Mouse (Mus musculus): ENCODE results near the gene 6430550D23Rik.

Gene 6430550D23Rik

GRCm38 (mm10) chr2:156007888-156008532 is at the start of gene 6430550D23Rik, which contains the start of gene Ergic3:
6430550D23Rik (minus strand) TSS chr2:156007977.
Ergic3 (plus strand) TSS chr2:156008045.
- Histone ChIP-seq H3K4me1 (replicated peaks; ENCODE audit: low read depth, low read length) (peaks cover 19% of the 10 kb centered on the region), H3K27me3 (ENCODE audit: insufficient read depth, low read length) (no peaks in the 10 kb centered on the region), H3K4me3 (replicated peaks; ENCODE audit: low read length) (peak within 1 kb of the TSS; percentile 99), H3K9me3 (ENCODE audit: low read length) (no peaks in the 10 kb centered on the region), H3K36me3 (ENCODE audit: insufficient read depth, low read length) (peaks cover 40% of the 10 kb centered on the region)
- TF ChIP-seq NANOG (IDR thresholded peaks at IDR 0.05; ENCODE audit: borderline replicate concordance, low read length) (no peak), POU5F1 (IDR thresholded peaks at IDR 0.05; ENCODE audit: borderline replicate concordance, low read length) (no peak), CTCF (conservative IDR thresholded peaks at IDR 0.05; ENCODE audit: low read length) (no peak)

GRCm38 (mm10) chr2:156052816-156053215 is 45.0 kb upstream of the 6430550D23Rik start, which contains the start of gene Fer1l4:
Fer1l4 (minus strand) TSS chr2:156052947.
- H3K27me3 ChIP-seq (ENCODE audit: insufficient read depth, low read length): peaks cover 38% of the 10 kb centered on the region
- H3K4me1 ChIP-seq (replicated peaks; ENCODE audit: low read depth, low read length): peaks cover 6% of the 10 kb centered on the region
- no peak within 1 kb of the TSS for H3K4me3 ChIP-seq (replicated peaks; ENCODE audit: low read length)
- H3K36me3 ChIP-seq (ENCODE audit: insufficient read depth, low read length): no peaks in the 10 kb centered on the region
- H3K9me3 ChIP-seq (ENCODE audit: low read length): no peaks in the 10 kb centered on the region
- TF ChIP-seq CTCF (conservative IDR thresholded peaks at IDR 0.05; ENCODE audit: low read length): no peak
- TF ChIP-seq POU5F1 (IDR thresholded peaks at IDR 0.05; ENCODE audit: borderline replicate concordance, low read length): no peak

- TF ChIP-seq POU5F1 (IDR thresholded peaks at IDR 0.05; ENCODE audit: borderline replicate concordance, low read length) (no peak), CTCF (conservative IDR thresholded peaks at IDR 0.05; ENCODE audit: low read length) (no peak), NANOG (IDR thresholded peaks at IDR 0.05; ENCODE audit: borderline replicate concordance, low read length) (no peak)
- H3K27me3 ChIP-seq (ENCODE audit: insufficient read depth, low read length): peaks cover 72% of the 10 kb centered on the region
- H3K9me3 ChIP-seq (ENCODE audit: low read length): no peaks in the 10 kb centered on the region
- H3K36me3 ChIP-seq (ENCODE audit: insufficient read depth, low read length): no peaks in the 10 kb centered on the region
- no peak overlapping the region for H3K4me3 ChIP-seq (replicated peaks; ENCODE audit: low read length)
- peaks cover 15% of the 10 kb centered on the region for H3K4me1 ChIP-seq (replicated peaks; ENCODE audit: low read depth, low read length)
Measured at GRCm38 (mm10) chr2:156047929-156048328, 40.2 kb upstream of the 6430550D23Rik start.

GRCm38 (mm10) chr2:156042903-156043302 is 35.1 kb upstream of the 6430550D23Rik start:
- Histone ChIP-seq H3K4me3 (replicated peaks; ENCODE audit: low read length) (no peak overlapping the region), H3K4me1 (replicated peaks; ENCODE audit: low read depth, low read length) (peaks cover 19% of the 10 kb centered on the region), H3K9me3 (ENCODE audit: low read length) (no peaks in the 10 kb centered on the region), H3K27me3 (ENCODE audit: insufficient read depth, low read length) (peaks cover 53% of the 10 kb centered on the region), H3K36me3 (ENCODE audit: insufficient read depth, low read length) (no peaks in the 10 kb centered on the region)
- TF ChIP-seq CTCF (conservative IDR thresholded peaks at IDR 0.05; ENCODE audit: low read length): no peak

GRCm38 (mm10) chr2:156039390-156039789 is 31.6 kb upstream of the 6430550D23Rik start:
- H3K36me3 ChIP-seq (ENCODE audit: insufficient read depth, low read length): no peaks in the 10 kb centered on the region
- no peaks in the 10 kb centered on the region for H3K9me3 ChIP-seq (ENCODE audit: low read length)
- H3K4me3 ChIP-seq (replicated peaks; ENCODE audit: low read length): no peak overlapping the region
- peaks cover 20% of the 10 kb centered on the region for H3K4me1 ChIP-seq (replicated peaks; ENCODE audit: low read depth, low read length)
- TF ChIP-seq POU5F1 (IDR thresholded peaks at IDR 0.05; ENCODE audit: borderline replicate concordance, low read length): no peak
- TF ChIP-seq CTCF (conservative IDR thresholded peaks at IDR 0.05; ENCODE audit: low read length): no peak
- no peak for TF ChIP-seq NANOG (IDR thresholded peaks at IDR 0.05; ENCODE audit: borderline replicate concordance, low read length)
- H3K27me3 ChIP-seq (ENCODE audit: insufficient read depth, low read length): peaks cover 25% of the 10 kb centered on the region

- Histone ChIP-seq H3K9me3 (ENCODE audit: low read length) (no peaks in the 10 kb centered on the region), H3K4me1 (replicated peaks; ENCODE audit: low read depth, low read length) (peaks cover 14% of the 10 kb centered on the region; the same call in 1 of the 2 replicates), H3K4me3 (replicated peaks; ENCODE audit: low read length) (no peak overlapping the region), H3K27me3 (ENCODE audit: insufficient read depth, low read length) (no peaks in the 10 kb centered on the region), H3K36me3 (ENCODE audit: insufficient read depth, low read length) (no peaks in the 10 kb centered on the region)
- TF ChIP-seq CTCF (conservative IDR thresholded peaks at IDR 0.05; ENCODE audit: low read length) (no peak), NANOG (IDR thresholded peaks at IDR 0.05; ENCODE audit: borderline replicate concordance, low read length) (no peak), POU5F1 (IDR thresholded peaks at IDR 0.05; ENCODE audit: borderline replicate concordance, low read length) (no peak)
Measured at GRCm38 (mm10) chr2:156025482-156025881, 17.7 kb upstream of the 6430550D23Rik start.

GRCm38 (mm10) chr2:156021765-156022164 is 14.0 kb upstream of the 6430550D23Rik start:
- Histone ChIP-seq H3K27me3 (ENCODE audit: insufficient read depth, low read length) (no peaks in the 10 kb centered on the region), H3K4me3 (replicated peaks; ENCODE audit: low read length) (no peak overlapping the region), H3K36me3 (ENCODE audit: insufficient read depth, low read length) (peaks cover 28% of the 10 kb centered on the region), H3K4me1 (replicated peaks; ENCODE audit: low read depth, low read length) (peaks cover 4% of the 10 kb centered on the region; the same call in 1 of the 2 replicates), H3K9me3 (ENCODE audit: low read length) (no peaks in the 10 kb centered on the region)
- TF ChIP-seq POU5F1 (IDR thresholded peaks at IDR 0.05; ENCODE audit: borderline replicate concordance, low read length): no peak
- TF ChIP-seq CTCF (conservative IDR thresholded peaks at IDR 0.05; ENCODE audit: low read length): no peak
- TF ChIP-seq NANOG (IDR thresholded peaks at IDR 0.05; ENCODE audit: borderline replicate concordance, low read length): no peak

GRCm38 (mm10) chr2:156021219-156021618 is 13.4 kb upstream of the 6430550D23Rik start:
- Histone ChIP-seq H3K4me1 (replicated peaks; ENCODE audit: low read depth, low read length) (peaks cover 4% of the 10 kb centered on the region; the same call in 1 of the 2 replicates), H3K4me3 (replicated peaks; ENCODE audit: low read length) (no peak overlapping the region), H3K36me3 (ENCODE audit: insufficient read depth, low read length) (peaks cover 34% of the 10 kb centered on the region), H3K9me3 (ENCODE audit: low read length) (no peaks in the 10 kb centered on the region), H3K27me3 (ENCODE audit: insufficient read depth, low read length) (no peaks in the 10 kb centered on the region)
- no peak for TF ChIP-seq NANOG (IDR thresholded peaks at IDR 0.05; ENCODE audit: borderline replicate concordance, low read length)
- no peak for TF ChIP-seq CTCF (conservative IDR thresholded peaks at IDR 0.05; ENCODE audit: low read length)
- TF ChIP-seq POU5F1 (IDR thresholded peaks at IDR 0.05; ENCODE audit: borderline replicate concordance, low read length): no peak

GRCm38 (mm10) chr2:156018106-156018505 is 10.3 kb upstream of the 6430550D23Rik start:
- TF ChIP-seq CTCF (conservative IDR thresholded peaks at IDR 0.05; ENCODE audit: low read length): no peak
- no peak for TF ChIP-seq NANOG (IDR thresholded peaks at IDR 0.05; ENCODE audit: borderline replicate concordance, low read length)
- TF ChIP-seq POU5F1 (IDR thresholded peaks at IDR 0.05; ENCODE audit: borderline replicate concordance, low read length): no peak
- Histone ChIP-seq H3K27me3 (ENCODE audit: insufficient read depth, low read length) (no peaks in the 10 kb centered on the region), H3K36me3 (ENCODE audit: insufficient read depth, low read length) (peaks cover 65% of the 10 kb centered on the region), H3K4me1 (replicated peaks; ENCODE audit: low read depth, low read length) (no peaks in the 10 kb centered on the region), H3K4me3 (replicated peaks; ENCODE audit: low read length) (no peak overlapping the region), H3K9me3 (ENCODE audit: low read length) (no peaks in the 10 kb centered on the region)

All from E14TG2a.4 (cell line).